Mouse (Mus musculus): ENCODE measurements around the gene Cox6a1. TPM values are rescaled to one million over a fixed set of nuclear protein-coding genes. Genes with fewer than 3 reads are reported as not detected.
"Not testable (repeated sequence)": the region's sequence is repeated elsewhere in the genome, so short reads cannot be mapped to it uniquely, and the experiment has no call there.

Gene Cox6a1
- polyA plus RNA-seq (2014; fragmentation: Nextera tagmentation; extraction: Ambion mirVana), result 712 and 734 TPM in 2 replicates

- H3K4me3 ChIP-seq (ENCODE audit: low read depth, low read length), result peak within 1 kb of the TSS; percentile 93
- H3K27me3 ChIP-seq (ENCODE audit: control insufficient read depth, insufficient read depth, low read length), result no peaks in the 10 kb centered on the region
- WGBS, result under 1% methylated on average over 70 of the region's 74 CpGs
- ATAC-seq (ENCODE audit: insufficient number of reproducible peaks, low FRiP score, low TSS enrichment, low read depth), result peak; percentile 91
- peaks cover 8% of the 10 kb centered on the region for H3K4me1 ChIP-seq (ENCODE audit: control insufficient read depth, insufficient read depth, low read length)
- peak within 1 kb of the TSS; percentile 95 for H3K4me2 ChIP-seq (ENCODE audit: low read depth, severe bottlenecking)
- no peak within 1 kb of the TSS for H3K27ac ChIP-seq (replicated peaks; ENCODE audit: low read depth, low read length)
- no peaks in the 10 kb centered on the region for H3K9me3 ChIP-seq (ENCODE audit: control insufficient read depth, low read length)
- peak; percentile 100 for DNase-seq (ENCODE audit: low spot score)
- peaks cover 11% of the 10 kb centered on the region; the same call in 1 of the 2 replicates for H3K36me3 ChIP-seq (ENCODE audit: control insufficient read depth, insufficient read depth, low read length)
- H3K9ac ChIP-seq (ENCODE audit: low read length), result peak within 1 kb of the TSS; percentile 77
These were observed at the start of gene Cox6a1 for GRCm38 (mm10) chr5:115348546-115349224. Cox6a1 (minus strand) TSS chr5:115348981.

DNA sequence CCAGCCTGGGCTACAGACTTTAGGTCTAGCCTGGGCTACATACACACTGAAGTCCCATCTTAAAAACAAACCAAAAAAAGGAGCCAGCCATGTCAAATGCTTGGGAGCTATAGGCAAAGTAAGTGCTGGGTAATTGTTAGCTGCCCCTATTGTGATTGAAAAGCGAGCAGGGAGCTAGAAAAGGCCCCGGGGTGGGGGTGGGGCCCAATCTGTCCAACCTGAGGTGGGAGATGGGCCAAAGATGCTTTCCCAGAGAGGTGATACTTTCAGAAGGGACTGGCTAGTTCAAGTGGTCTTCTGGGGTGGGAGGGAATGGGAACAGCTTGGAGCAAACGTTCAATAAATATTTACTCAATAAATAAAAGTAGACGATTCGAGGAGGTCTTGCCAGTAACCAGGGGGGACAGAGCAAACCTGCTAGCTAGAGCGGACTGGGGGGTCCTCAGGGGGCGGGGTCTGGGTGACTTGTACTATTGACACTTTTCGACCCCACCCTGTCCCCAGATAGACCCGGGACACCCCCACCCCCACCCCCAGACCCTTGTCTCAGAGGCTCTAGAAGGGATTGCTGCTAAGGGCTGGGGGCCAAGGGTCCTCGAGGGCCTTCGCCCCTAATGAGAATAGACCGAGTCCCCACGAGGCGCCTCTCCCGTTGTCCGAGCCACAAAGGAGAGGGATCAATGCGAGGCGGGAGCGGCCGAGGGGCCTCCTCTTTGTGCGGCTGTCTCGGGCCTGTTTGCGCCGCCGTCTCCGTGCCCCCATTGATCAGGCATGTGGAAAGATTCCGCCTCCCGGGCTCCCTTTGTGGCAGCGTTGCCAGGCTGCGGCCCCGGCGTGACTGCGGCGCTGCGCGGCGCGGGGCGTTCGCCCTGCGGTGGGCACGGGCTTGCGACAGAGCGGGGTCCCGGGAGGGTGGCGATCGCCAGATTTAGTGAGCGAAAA lies 49.3 kb upstream of the Cox6a1 start:
- Histone ChIP-seq H3K27me3 (ENCODE audit: control insufficient read depth, insufficient read depth, low read length) (no peaks in the 10 kb centered on the region), H3K4me3 (ENCODE audit: low read depth, low read length) (peak overlapping the region; percentile 35), H3K4me1 (ENCODE audit: control insufficient read depth, insufficient read depth, low read length) (0 out of 2 replicates have a peak, but pooled peaks cover 5% of the 10 kb centered on the region), H3K36me3 (ENCODE audit: control insufficient read depth, insufficient read depth, low read length) (no peaks in the 10 kb centered on the region), H3K27ac (replicated peaks; ENCODE audit: low read depth, low read length) (no peak overlapping the region), H3K9ac (ENCODE audit: low read length) (peak overlapping the region; percentile 89), H3K9me3 (ENCODE audit: control insufficient read depth, low read length) (no peaks in the 10 kb centered on the region), H3K4me2 (ENCODE audit: low read depth, severe bottlenecking) (peak overlapping the region; percentile 90)
- 4% methylated on average over 48 of the region's 48 CpGs for WGBS
- DNase-seq (ENCODE audit: low spot score), result peak; percentile 73
- peak; percentile 32; the same call in 1 of the 2 replicates for ATAC-seq (ENCODE audit: insufficient number of reproducible peaks, low FRiP score, low TSS enrichment, low read depth)

DNA sequence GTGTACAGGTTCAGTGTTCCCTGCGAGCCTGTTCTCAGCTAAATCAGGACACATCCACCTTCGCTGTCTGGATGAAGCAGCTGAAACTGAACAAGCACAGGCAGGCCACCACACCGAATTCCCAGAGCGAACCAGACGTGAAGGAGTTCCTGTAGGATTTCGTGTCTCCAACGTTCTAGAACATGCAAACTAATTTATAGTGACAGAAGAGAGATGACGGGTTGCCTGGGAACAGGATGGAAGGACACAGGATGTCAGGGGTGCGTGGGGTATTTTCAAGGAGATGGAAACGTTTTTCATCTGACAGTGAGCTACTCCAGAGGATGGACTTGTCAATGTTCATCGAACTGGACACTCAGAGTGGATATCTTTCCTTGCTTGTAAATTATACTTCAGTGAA lies 47.9 kb upstream of the Cox6a1 start:
- 71% methylated on average over 11 of the region's 11 CpGs for WGBS
- H3K36me3 ChIP-seq (ENCODE audit: control insufficient read depth, insufficient read depth, low read length), result no peaks in the 10 kb centered on the region
- H3K9ac ChIP-seq (ENCODE audit: low read length), result no peak overlapping the region
- H3K27me3 ChIP-seq (ENCODE audit: control insufficient read depth, insufficient read depth, low read length), result no peaks in the 10 kb centered on the region
- no peaks in the 10 kb centered on the region for H3K9me3 ChIP-seq (ENCODE audit: control insufficient read depth, low read length)
- ATAC-seq (ENCODE audit: insufficient number of reproducible peaks, low FRiP score, low TSS enrichment, low read depth) (no peak), DNase-seq (ENCODE audit: low spot score) (no peak)
- H3K4me1 ChIP-seq (ENCODE audit: control insufficient read depth, insufficient read depth, low read length), result 0 out of 2 replicates have a peak, but pooled peaks cover 5% of the 10 kb centered on the region
- H3K27ac ChIP-seq (replicated peaks; ENCODE audit: low read depth, low read length), result no peak overlapping the region
- no peak overlapping the region for H3K4me3 ChIP-seq (ENCODE audit: low read depth, low read length)
- H3K4me2 ChIP-seq (ENCODE audit: low read depth, severe bottlenecking), result no peak overlapping the region

- 0 out of 2 replicates have a peak, but pooled peaks cover 5% of the 10 kb centered on the region for H3K4me1 ChIP-seq (ENCODE audit: control insufficient read depth, insufficient read depth, low read length)
- H3K27me3 ChIP-seq (ENCODE audit: control insufficient read depth, insufficient read depth, low read length), result no peaks in the 10 kb centered on the region
- no peak overlapping the region for H3K9ac ChIP-seq (ENCODE audit: low read length)
- ATAC-seq (ENCODE audit: insufficient number of reproducible peaks, low FRiP score, low TSS enrichment, low read depth) (no peak), DNase-seq (ENCODE audit: low spot score) (no peak)
- H3K27ac ChIP-seq (replicated peaks; ENCODE audit: low read depth, low read length), result no peak overlapping the region
- H3K4me3 ChIP-seq (ENCODE audit: low read depth, low read length), result no peak overlapping the region
- H3K4me2 ChIP-seq (ENCODE audit: low read depth, severe bottlenecking), result no peak overlapping the region
- H3K9me3 ChIP-seq (ENCODE audit: control insufficient read depth, low read length), result no peaks in the 10 kb centered on the region
- WGBS, result 21% methylated on average over 10 of the region's 10 CpGs
- no peaks in the 10 kb centered on the region for H3K36me3 ChIP-seq (ENCODE audit: control insufficient read depth, insufficient read depth, low read length)
These were observed 46.1 kb upstream of the Cox6a1 start for GRCm38 (mm10) chr5:115394836-115395235.

GRCm38 (mm10) chr5:115394223-115394622 lies 45.4 kb upstream of the Cox6a1 start:
- no peak overlapping the region for H3K9ac ChIP-seq (ENCODE audit: low read length)
- no peaks in the 10 kb centered on the region for H3K27me3 ChIP-seq (ENCODE audit: control insufficient read depth, insufficient read depth, low read length)
- no peak overlapping the region for H3K4me3 ChIP-seq (ENCODE audit: low read depth, low read length)
- H3K27ac ChIP-seq (replicated peaks; ENCODE audit: low read depth, low read length), result no peak overlapping the region
- no peaks in the 10 kb centered on the region for H3K36me3 ChIP-seq (ENCODE audit: control insufficient read depth, insufficient read depth, low read length)
- 7% methylated on average over 8 of the region's 8 CpGs for WGBS
- H3K9me3 ChIP-seq (ENCODE audit: control insufficient read depth, low read length), result no peaks in the 10 kb centered on the region
- H3K4me1 ChIP-seq (ENCODE audit: control insufficient read depth, insufficient read depth, low read length), result 0 out of 2 replicates have a peak, but pooled peaks cover 5% of the 10 kb centered on the region
- no peak overlapping the region for H3K4me2 ChIP-seq (ENCODE audit: low read depth, severe bottlenecking)
- 0 out of 2 replicates have a peak, but pooled peaks have one; percentile 15 for ATAC-seq (ENCODE audit: insufficient number of reproducible peaks, low FRiP score, low TSS enrichment, low read depth)
- DNase-seq (ENCODE audit: low spot score), result no peak

DNA sequence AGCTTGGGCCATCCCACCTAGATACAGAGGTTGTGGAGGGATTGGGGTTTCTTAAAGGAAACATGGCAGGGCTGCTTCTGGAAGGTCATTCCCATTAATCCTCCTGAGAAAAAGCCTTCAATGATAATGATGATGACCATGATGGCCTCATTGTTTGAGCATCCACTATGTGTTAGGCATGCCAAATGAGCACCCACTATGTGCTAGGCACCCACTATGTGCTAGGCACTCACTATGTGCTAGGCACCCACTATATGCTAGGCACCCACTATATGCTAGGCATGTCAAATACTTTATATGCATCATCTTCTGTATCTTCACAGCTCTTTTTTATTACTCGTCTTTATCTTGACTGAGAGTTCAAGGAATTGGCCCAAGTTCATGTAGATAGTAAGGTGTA lies 44.2 kb upstream of the Cox6a1 start:
- no peaks in the 10 kb centered on the region for H3K36me3 ChIP-seq (ENCODE audit: control insufficient read depth, insufficient read depth, low read length)
- H3K9me3 ChIP-seq (ENCODE audit: control insufficient read depth, low read length), result no peaks in the 10 kb centered on the region
- no peak overlapping the region for H3K4me2 ChIP-seq (ENCODE audit: low read depth, severe bottlenecking)
- no peak overlapping the region for H3K27ac ChIP-seq (replicated peaks; ENCODE audit: low read depth, low read length)
- 83% methylated on average over 1 of the region's 1 CpGs for WGBS
- H3K9ac ChIP-seq (ENCODE audit: low read length), result no peak overlapping the region
- no peak for ATAC-seq (ENCODE audit: insufficient number of reproducible peaks, low FRiP score, low TSS enrichment, low read depth)
- H3K27me3 ChIP-seq (ENCODE audit: control insufficient read depth, insufficient read depth, low read length), result no peaks in the 10 kb centered on the region
- H3K4me1 ChIP-seq (ENCODE audit: control insufficient read depth, insufficient read depth, low read length), result 0 out of 2 replicates have a peak, but pooled peaks cover 5% of the 10 kb centered on the region
- H3K4me3 ChIP-seq (ENCODE audit: low read depth, low read length), result no peak overlapping the region
- DNase-seq (ENCODE audit: low spot score), result no peak

DNA sequence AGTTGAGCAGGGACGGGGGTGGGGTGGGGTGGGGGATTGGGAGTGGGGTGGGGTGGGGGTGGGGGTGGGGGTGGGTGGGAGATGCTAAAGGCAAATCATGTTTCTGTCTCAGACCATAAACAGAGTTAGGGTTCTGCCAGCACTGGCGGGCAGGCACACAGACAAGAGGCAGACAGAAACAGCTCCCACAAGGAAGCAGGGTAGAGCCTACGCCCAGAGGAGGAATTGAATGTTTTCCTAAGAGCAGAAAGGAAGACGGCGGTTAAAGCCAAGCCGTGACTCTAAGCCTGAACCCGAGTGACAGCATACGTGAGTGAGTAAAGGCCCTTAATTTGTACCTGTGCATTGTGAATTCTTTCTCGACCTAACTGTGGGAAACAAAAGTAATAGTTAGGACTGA lies 43.2 kb upstream of the Cox6a1 start:
- 56% methylated on average over 9 of the region's 9 CpGs for WGBS
- H3K4me3 ChIP-seq (ENCODE audit: low read depth, low read length), result no peak overlapping the region
- no peaks in the 10 kb centered on the region for H3K36me3 ChIP-seq (ENCODE audit: control insufficient read depth, insufficient read depth, low read length)
- ATAC-seq (ENCODE audit: insufficient number of reproducible peaks, low FRiP score, low TSS enrichment, low read depth), result no peak
- H3K4me2 ChIP-seq (ENCODE audit: low read depth, severe bottlenecking), result no peak overlapping the region
- no peak overlapping the region for H3K9ac ChIP-seq (ENCODE audit: low read length)
- H3K9me3 ChIP-seq (ENCODE audit: control insufficient read depth, low read length), result no peaks in the 10 kb centered on the region
- H3K4me1 ChIP-seq (ENCODE audit: control insufficient read depth, insufficient read depth, low read length), result 0 out of 2 replicates have a peak, but pooled peaks cover 3% of the 10 kb centered on the region
- H3K27ac ChIP-seq (replicated peaks; ENCODE audit: low read depth, low read length), result no peak overlapping the region
- no peak for DNase-seq (ENCODE audit: low spot score)
- no peaks in the 10 kb centered on the region for H3K27me3 ChIP-seq (ENCODE audit: control insufficient read depth, insufficient read depth, low read length)

DNA sequence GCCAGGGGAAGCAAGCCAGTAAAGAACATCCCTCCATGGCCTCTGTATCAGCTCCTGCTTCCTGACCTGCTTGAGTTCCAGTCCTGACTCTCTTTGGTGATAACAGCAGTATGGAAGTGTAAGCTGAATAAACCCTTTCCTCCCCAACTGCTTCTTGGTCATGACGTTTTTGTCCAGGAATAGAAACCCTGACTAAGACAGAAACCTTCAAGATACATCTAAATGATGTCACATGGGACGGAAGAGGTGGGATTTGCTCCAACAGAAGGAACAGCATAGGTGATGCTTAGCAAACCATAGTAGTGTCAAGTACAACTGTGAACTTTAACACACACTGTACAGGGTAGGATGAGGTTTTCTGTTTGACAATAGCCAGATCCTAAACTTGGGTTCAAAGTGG lies 30.1 kb upstream of the Cox6a1 start:
- H3K4me3 ChIP-seq (ENCODE audit: low read depth, low read length); H3K4me2 ChIP-seq (ENCODE audit: low read depth, severe bottlenecking); DNase-seq (ENCODE audit: low spot score); H3K27ac ChIP-seq (replicated peaks; ENCODE audit: low read depth, low read length); H3K27me3 ChIP-seq (ENCODE audit: control insufficient read depth, insufficient read depth, low read length); H3K9me3 ChIP-seq (ENCODE audit: control insufficient read depth, low read length); ATAC-seq (ENCODE audit: insufficient number of reproducible peaks, low FRiP score, low TSS enrichment, low read depth); H3K4me1 ChIP-seq (ENCODE audit: control insufficient read depth, insufficient read depth, low read length); H3K36me3 ChIP-seq (ENCODE audit: control insufficient read depth, insufficient read depth, low read length); H3K9ac ChIP-seq (ENCODE audit: low read length): not testable (repeated sequence)
- WGBS, result 79% methylated on average over 2 of the region's 2 CpGs
